Mouse (Mus musculus) lung, adult 2 months (tissue): ENCODE measurements at regions not wholly inside any gene's neighbourhood (a gene's known extent, or its start where the extent isn't known, plus 50 kb on each side); places are given as distances from the start of the nearest gene placed in this dataset.

Experiments used
- CTCF ChIP-seq: fragments of 200-500 bp; IDR thresholded peaks from 2 replicates; pipeline ENCODE4 v1.5.1; 2011; ENCODE audit warnings: mild to moderate bottlenecking, low read length, control low read depth; ENCODE audit not compliant: insufficient read depth
- POLR2A ChIP-seq: fragments of 200-500 bp; IDR thresholded peaks from 2 replicates; pipeline ENCODE4 v1.6.1; 2011; ENCODE audit warnings: low read depth, mild to moderate bottlenecking, control low read depth, low read length, borderline replicate concordance; ENCODE audit errors: extremely low read depth

DNA sequence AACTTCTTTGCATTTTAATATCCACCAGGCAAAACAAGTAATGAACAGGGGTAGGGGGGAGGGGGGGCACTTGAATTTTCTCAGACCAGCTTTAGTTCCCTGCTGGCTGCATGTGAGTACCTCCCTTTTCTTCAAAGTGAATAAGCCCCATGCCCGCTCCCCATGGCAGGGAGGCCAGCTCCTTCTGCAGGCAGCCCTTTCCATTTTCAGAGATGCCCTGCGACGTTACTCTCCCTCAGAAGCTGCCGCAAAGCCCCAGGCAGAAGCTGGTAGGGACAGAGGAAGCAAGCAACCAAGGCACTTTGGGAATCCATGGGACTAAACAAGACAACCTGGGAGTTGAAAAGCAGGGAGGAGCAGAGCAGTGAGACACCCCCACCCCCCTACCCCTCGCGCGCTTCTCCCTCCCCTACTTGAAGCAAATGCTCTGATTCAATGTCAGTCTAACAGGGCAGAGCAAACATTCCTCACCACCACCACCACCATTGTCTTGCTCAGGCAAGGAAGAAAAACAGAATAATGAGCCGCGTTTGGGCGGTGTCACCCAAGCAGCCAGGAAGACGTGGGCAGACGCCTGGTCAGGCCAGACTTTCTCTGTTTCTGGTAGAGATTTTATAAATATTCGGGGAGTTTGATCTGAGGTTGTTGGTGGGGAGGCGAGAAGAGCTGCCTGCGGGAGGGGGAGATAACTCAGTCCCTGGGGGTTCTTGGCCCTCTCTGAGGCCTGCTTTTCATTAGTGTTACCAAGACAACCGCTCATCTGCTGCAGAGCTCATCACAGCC lies 187.7 kb downstream of the Zfp36l1 start:
- TF ChIP-seq POLR2A (no peak), CTCF (no peak)
